Mouse (Mus musculus) midbrain, postnatal 0 days (tissue): ENCODE measurements around the gene Adgrl3. TPM values are rescaled to one million over a fixed set of nuclear protein-coding genes. Genes with fewer than 3 reads are reported as not detected.
A peak's percentile ranks its signal among the peaks of the same experiment; 100 is the strongest.

Experiments used
- ATAC-seq: fragments of 200-750 bp; cut with Nextera tagmentation; 2 replicates; pipeline ENCODE4 v1.8.0; 2017; ENCODE audit warnings: moderate number of reproducible peaks, mild to moderate bottlenecking, moderate TSS enrichment, moderate library complexity; ENCODE audit not compliant: low FRiP score
- DNase-seq: peaks from one replicate; pipeline ENCODE4 v3.0.0-alpha.2; 2015; ENCODE audit warnings: low spot score
- H3K27ac ChIP-seq: fragments of 300-500 bp; sonication (generic); 2 replicates; pipeline ENCODE4 v1.5.1; 2014; ENCODE audit warnings: low read depth, mild to moderate bottlenecking, low read length, mixed read lengths
- H3K27me3 ChIP-seq: fragments of 300-500 bp; sonication (generic); 2 replicates; pipeline ENCODE4 v1.6.1; 2014; ENCODE audit warnings: low read length, control low read depth, mixed read lengths; ENCODE audit not compliant: insufficient read depth
- H3K36me3 ChIP-seq: fragments of 300-500 bp; sonication (generic); 2 replicates; pipeline ENCODE4 v1.6.1; 2014; ENCODE audit warnings: low read length, control low read depth, mixed read lengths; ENCODE audit not compliant: insufficient read depth
- H3K4me1 ChIP-seq: fragments of 300-500 bp; sonication (generic); 2 replicates; pipeline ENCODE4 v1.6.1; 2014; ENCODE audit warnings: mild to moderate bottlenecking, control low read depth, antibody characterized with exemption, low read length, mixed read lengths; ENCODE audit not compliant: insufficient read depth
- H3K4me2 ChIP-seq: fragments of 300-500 bp; sonication (generic); 2 replicates; pipeline ENCODE4 v1.6.1; 2014; ENCODE audit warnings: low read depth, mild to moderate bottlenecking, low read length, mixed read lengths; ENCODE audit not compliant: poor library complexity, severe bottlenecking
- H3K4me3 ChIP-seq: fragments of 300-500 bp; sonication (generic); 2 replicates; pipeline ENCODE4 v1.5.1; 2014; ENCODE audit warnings: low read depth, mild to moderate bottlenecking, low read length, moderate library complexity
- H3K9ac ChIP-seq: fragments of 300-500 bp; sonication (generic); replicated peaks from 2 replicates; pipeline ENCODE4 v1.6.1; 2014; ENCODE audit warnings: mild to moderate bottlenecking, low read length, moderate library complexity, mixed read lengths; ENCODE audit not compliant: poor library complexity, severe bottlenecking
- H3K9me3 ChIP-seq: fragments of 300-500 bp; sonication (generic); 2 replicates; pipeline ENCODE4 v1.6.1; 2016; ENCODE audit warnings: low read length, control low read depth
- CTCF ChIP-seq: IDR thresholded peaks from 2 replicates; pipeline ENCODE4 v1.5.1; 2016; ENCODE audit warnings: antibody characterized with exemption, mild to moderate bottlenecking
- whole genome bisulfite sequencing: fragments of 180-500 bp; shearing (Covaris S2); extraction: QIAGEN DNeasy Blood & Tissue Kit; methylation state at CpG from one replicate; pipeline ENCODE4 v1.1.7; 2014; 5-methylcytosine and 5-hydroxymethylcytosine counted together
- polyA plus RNA-seq: library from polyadenylated mRNA; unstranded; fragments of >200 nt; fragmentation: Nextera tagmentation; extraction: Ambion mirVana; gene quantifications from 2 replicates; pipeline ENCODE4 v1.2.1, GENCODE M21; 2015
- total RNA-seq: library from RNA; depleted of rRNA; stranded (reverse); fragments of >200 nt; gene quantifications from 2 replicates; pipeline ENCODE4 v1.2.3, GENCODE M21; 2014

Adgrl3 gene
- total and polyA plus RNA-seq, 2 experiments from 2014 or later: 57.2 to 338 TPM

- no peak for ATAC-seq
- 66% methylated on average over 3 of the region's 3 CpGs for WGBS
- TF ChIP-seq CTCF: no peak
Measured at GRCm38 (mm10) chr5:81736008-81736407, 716.1 kb downstream of the Adgrl3 start.

DNA sequence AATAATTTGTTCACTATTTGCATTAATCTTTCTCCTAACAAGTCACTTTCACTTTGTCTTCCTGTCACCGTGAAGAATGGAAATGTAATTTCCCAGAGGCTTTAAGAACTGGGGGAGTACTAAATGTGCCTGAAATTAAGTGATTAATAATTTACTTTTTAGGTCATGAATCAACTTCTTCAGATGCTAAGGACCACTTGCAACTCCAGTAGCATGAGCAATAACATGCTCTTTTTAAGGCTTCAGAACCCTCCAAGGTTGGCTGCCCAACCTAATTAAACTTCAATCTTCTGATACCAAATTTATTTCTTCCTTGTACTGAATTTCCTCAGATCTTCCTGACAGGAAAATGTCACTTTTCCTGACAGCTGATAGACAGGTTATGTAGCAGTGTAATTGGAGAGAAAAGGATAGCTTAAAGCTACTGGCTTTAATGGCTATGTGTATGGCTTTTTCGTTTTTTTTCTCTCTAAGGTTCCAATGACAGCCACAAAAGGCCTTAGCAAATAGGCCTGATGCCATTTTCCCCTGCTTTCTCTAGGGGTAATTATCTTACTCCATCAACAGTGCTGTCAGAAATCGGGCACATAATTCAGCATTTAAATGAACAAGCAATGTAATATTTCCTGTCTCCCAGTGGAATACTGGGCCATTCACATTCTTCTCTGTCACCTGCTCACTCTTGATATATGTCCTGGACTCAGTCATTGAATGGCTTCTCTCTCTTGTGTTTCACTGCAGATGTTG lies 718.5 kb downstream of the Adgrl3 start:
- H3K27ac ChIP-seq: no peak overlapping the region
- no peaks in the 10 kb centered on the region for H3K9me3 ChIP-seq
- H3K27me3 ChIP-seq: no peaks in the 10 kb centered on the region
- ATAC-seq: no peak
- H3K4me3 ChIP-seq: no peak overlapping the region
- peak; percentile 5 for DNase-seq
- TF ChIP-seq CTCF: no peak
- WGBS: 49% methylated on average over 3 of the region's 3 CpGs
- no peaks in the 10 kb centered on the region for H3K4me1 ChIP-seq
- no peak overlapping the region for H3K9ac ChIP-seq
- H3K36me3 ChIP-seq: no peaks in the 10 kb centered on the region
- no peak overlapping the region for H3K4me2 ChIP-seq

More at GRCm38 (mm10) chr5:81736008-81736407, 716.1 kb downstream of the Adgrl3 start:
- Histone ChIP-seq H3K9ac (no peak overlapping the region), H3K27ac (no peak overlapping the region), H3K4me3 (no peak overlapping the region), H3K9me3 (no peaks in the 10 kb centered on the region), H3K4me2 (no peak overlapping the region), H3K36me3 (no peaks in the 10 kb centered on the region), H3K4me1 (no peaks in the 10 kb centered on the region), H3K27me3 (no peaks in the 10 kb centered on the region)
- DNase-seq: peak; percentile 73

DNA sequence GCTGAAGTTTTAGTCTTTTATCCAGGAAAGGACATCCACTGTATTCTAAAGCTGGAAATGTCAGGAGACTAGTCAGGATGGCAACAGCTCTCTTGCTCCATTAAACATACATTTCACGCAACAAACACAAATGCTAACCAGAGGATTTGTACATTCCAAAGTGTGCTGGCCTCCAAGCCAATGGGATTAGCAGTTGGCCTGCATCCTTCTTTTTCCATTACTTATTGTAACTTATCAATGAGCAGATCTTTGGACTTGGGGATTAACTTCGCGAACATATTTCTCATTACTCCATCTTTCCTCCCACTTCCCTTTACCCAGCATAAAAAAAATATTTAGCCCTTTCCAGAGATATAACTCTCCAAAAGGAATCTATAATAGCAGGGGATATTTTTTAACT lies 732.5 kb downstream of the Adgrl3 start:
- Histone ChIP-seq H3K4me3 (no peak overlapping the region), H3K4me2 (no peak overlapping the region), H3K4me1 (no peaks in the 10 kb centered on the region), H3K9ac (no peak overlapping the region), H3K9me3 (no peaks in the 10 kb centered on the region), H3K27me3 (no peaks in the 10 kb centered on the region), H3K27ac (no peak overlapping the region), H3K36me3 (no peaks in the 10 kb centered on the region)
- no peak for TF ChIP-seq CTCF
- 59% methylated on average over 3 of the region's 3 CpGs for WGBS
- ATAC-seq (no peak), DNase-seq (no peak)

DNA sequence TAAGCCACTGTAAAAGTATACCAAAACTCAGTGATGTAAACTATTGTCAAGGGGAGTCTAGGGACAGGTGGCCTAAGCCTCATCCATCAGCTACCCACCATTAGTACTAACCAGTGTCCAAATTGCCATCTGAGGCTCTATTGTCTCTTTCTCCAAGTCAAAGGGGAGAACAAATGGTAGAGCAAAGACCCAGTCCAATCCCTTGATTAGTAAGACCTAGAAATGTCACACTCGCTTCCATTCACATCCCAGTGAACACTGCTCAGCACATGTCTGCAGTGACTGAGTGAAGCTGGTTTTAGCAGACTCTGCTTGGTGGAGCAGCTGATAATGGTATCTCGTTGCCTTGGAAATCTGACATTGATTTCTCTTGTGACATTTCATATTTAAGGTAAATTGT lies 735.8 kb downstream of the Adgrl3 start:
- no peak for ATAC-seq
- Histone ChIP-seq H3K27ac (no peak overlapping the region), H3K4me2 (no peak overlapping the region), H3K9ac (no peak overlapping the region), H3K27me3 (no peaks in the 10 kb centered on the region), H3K4me1 (no peaks in the 10 kb centered on the region), H3K4me3 (no peak overlapping the region), H3K36me3 (no peaks in the 10 kb centered on the region), H3K9me3 (no peaks in the 10 kb centered on the region)
- DNase-seq: no peak
- WGBS: 85% methylated on average over 2 of the region's 2 CpGs
- no peak for TF ChIP-seq CTCF

DNA sequence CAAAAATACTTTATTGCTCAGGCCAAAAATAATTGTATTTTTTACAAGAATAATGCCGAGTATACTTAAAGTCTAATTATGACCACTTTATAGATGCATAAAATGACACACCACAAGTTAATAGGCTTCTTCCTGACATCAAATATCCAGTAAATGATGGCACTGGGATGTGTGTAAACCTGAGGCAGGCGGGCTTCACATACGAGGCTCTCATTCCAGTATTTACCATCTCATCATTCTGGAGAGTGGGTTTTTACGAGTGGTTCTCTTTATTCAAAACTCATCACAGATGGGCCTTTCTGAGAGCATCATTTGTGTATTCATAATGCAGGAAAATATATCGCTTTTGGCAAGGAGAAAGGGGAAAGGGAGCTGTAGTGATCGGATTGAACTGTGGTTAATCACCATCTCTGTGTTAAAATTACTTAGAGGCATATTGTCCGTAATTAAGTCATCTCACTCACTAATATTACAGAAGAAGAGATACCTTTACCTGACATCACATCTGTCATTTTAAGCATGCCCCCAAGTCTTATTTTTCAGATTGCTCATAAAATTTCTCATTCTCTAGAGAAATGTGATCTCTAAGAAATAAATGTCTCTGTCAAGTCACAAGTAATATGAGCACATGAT lies 737.3 kb downstream of the Adgrl3 start:
- no peaks in the 10 kb centered on the region for H3K4me1 ChIP-seq
- H3K27ac ChIP-seq: no peak overlapping the region
- H3K4me2 ChIP-seq: no peak overlapping the region
- H3K4me3 ChIP-seq: no peak overlapping the region
- ATAC-seq: no peak
- WGBS: 84% methylated on average over 7 of the region's 7 CpGs
- TF ChIP-seq CTCF: no peak
- no peak for DNase-seq
- H3K9me3 ChIP-seq: no peaks in the 10 kb centered on the region
- H3K36me3 ChIP-seq: no peaks in the 10 kb centered on the region
- H3K9ac ChIP-seq: no peak overlapping the region
- no peaks in the 10 kb centered on the region for H3K27me3 ChIP-seq

GRCm38 (mm10) chr5:81776234-81776633 lies 756.3 kb downstream of the Adgrl3 start:
- Histone ChIP-seq H3K27me3 (no peaks in the 10 kb centered on the region), H3K27ac (no peak overlapping the region; the same call in 1 of the 2 replicates), H3K4me2 (no peak overlapping the region), H3K9ac (no peak overlapping the region), H3K4me3 (no peak overlapping the region), H3K4me1 (no peaks in the 10 kb centered on the region), H3K9me3 (no peaks in the 10 kb centered on the region), H3K36me3 (no peaks in the 10 kb centered on the region)
- ATAC-seq (no peak), DNase-seq (peak; percentile 34)
- no peak for TF ChIP-seq CTCF
- WGBS: 77% methylated on average over 5 of the region's 5 CpGs
